Mouse (Mus musculus) cerebellum, adult 18-20 months (tissue): ENCODE data around the gene Snapc4.

Experiments
- DNase-seq, 2 experiments: peaks; one replicate each; pipeline ENCODE4 v3.0.0; 2021

The Snapc4 gene

GRCm38 (mm10) chr2:26312812-26313211 lies 67.6 kb downstream of the Snapc4 start:
- peak; percentile 53 to 68 for DNase-seq
